Mouse (Mus musculus) skeletal muscle tissue, adult 2 months (tissue): ENCODE data around the gene Spon1.
A peak's percentile ranks its signal among the peaks of the same experiment; 100 is the strongest.

ENCODE experiments used
- DNase-seq: peaks from one replicate; pipeline ENCODE4 v3.0.0-alpha.2; 2012; ENCODE audit warnings: low read depth, low spot score

The Spon1 gene

DNA sequence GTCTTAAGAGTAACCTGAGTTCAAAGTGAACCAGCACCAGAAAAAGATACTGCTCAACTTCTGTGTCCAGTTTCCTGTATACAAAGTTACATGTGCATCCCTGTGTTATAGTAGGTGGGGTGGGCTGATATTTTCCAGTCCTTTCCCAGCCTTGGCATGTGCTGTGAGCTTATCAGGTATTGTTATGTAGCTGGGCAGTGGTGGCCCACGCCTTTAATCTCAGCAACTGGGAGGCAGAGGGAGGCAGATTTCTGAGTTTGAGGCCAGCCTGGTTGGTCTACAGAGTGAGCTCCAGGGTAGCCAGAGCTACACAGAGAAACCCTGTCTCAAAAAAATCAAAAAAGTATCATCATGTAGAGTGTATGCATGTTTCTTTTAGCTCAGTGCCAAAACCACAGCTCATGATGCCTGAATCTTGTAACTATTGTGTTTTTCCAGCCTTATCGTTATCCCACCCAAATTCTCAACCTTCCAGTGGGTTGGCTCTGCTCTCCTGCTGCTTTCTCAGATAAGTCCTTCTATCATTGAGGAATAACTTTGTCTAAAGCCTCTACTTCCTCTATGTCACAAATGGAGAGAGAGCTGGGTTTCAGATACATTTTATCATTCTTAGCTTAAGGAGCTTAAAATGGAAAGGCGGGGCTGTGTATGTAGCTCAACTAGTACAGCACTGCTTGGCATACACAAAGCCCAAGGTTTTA lies 137.5 kb downstream of the Spon1 start:
- DNase-seq: no peak

DNA sequence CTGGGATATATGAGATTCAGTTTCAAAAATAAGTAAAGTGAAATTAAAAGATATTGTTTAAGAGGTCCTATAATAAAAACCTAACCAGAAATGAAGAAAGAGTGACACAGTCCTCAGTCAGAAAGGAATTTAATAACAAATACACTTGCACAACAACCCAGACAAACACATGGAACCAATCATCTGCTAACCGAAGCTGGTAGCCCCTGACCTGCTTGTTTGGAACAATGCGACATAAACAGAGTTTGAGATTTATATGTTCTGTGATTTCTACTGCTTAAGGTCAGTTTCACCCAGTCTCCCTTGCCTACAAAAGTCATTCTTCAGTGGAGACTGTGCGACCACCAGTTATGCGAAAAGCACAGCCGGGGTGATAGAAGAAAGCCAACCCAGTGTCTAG lies 138.1 kb downstream of the Spon1 start:
- no peak for DNase-seq

DNA sequence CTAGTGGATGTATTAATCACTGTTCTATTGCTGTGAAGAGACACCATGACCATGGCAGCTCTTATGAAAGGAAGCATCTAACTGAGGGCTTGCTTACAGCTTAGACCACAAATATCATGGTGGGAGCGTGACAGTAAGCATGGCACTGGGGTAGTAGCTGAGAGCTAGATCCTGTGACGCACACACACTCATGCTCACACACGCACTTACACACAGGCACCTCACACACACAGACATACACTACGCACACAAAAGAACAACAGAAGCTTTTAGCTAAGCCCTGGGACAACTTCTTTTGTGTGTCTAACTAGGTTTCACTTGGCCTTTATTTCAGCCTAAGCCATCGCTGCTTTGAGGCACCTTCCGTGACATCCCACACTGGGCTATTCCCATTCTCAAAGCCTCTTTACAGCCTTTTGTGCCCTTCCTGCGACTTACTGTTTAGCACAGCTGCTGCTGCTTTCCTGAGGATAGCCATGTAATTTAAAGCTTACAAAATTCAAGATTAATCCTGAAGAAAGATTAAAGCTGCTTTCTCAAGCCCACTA lies 138.6 kb downstream of the Spon1 start:
- no peak for DNase-seq

DNA sequence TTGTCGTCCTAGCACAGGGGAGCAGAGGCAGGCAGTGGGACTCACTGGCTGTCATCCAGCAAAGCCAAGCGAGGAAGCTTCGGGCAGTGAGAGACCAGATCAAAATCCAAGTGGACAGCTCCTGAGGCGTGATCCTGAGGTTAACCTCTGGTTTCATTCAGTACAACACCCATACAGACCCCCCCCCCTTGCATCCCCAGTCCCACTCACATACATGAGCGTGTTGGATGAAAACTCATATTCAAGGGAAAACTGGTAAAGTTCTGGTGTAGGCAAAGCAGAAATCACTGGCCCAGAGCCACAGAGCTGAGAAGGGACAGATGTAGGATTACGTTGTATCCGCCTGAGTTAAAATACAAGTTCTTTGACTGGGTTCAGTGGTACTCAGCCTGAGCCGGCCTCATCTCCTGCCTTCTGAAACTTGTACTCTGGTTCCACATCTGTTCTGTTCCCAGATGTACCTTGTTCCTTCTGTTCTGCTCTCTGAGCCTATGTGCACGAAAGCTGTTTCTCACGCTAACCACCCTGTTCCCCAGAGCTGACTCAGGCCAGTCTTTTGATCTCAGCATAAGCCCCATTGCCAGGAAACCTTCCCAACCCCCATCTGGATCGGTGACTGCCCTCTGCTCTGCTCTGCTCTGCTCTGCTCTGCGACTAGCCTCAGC lies 143.5 kb downstream of the Spon1 start:
- no peak for DNase-seq

DNA sequence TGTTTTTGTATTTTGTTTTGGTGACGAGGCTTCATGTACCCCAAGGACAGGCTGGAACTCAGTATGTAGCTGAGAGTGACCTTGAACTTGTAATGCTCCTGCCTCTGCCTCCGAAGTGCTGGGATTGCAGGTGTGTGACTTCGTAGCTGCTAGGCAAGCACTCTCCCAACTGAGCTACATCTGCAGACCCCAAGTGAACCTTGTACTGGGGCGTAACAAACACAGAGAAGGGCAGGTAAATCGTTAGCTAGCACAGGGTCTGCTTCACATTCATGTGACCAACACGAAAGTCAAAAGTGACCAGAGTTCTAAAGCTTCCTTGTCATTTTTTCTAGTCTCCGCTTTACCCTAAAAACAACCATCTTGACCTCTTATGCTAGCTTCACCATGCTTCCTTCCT lies 145.1 kb downstream of the Spon1 start:
- DNase-seq: no peak

DNA sequence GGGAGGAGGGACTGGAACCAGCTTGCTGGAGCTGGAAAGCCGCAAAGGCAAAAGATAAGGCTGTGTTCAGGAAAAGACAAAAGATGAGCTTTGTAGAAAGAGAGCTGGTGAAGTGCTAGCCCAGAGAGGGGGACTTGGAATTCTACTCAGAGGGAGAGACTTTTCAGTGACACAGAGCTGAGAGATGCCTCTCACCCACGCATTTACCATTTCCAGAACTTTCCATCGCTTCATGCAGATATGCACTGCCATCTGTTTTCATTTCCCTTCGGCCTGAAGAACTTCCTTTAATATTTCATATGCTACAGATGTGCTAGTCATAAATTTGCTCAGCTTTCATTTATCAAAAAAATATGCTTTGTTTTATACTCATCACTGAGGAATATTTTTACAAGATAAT lies 150.1 kb downstream of the Spon1 start:
- no peak for DNase-seq

DNA sequence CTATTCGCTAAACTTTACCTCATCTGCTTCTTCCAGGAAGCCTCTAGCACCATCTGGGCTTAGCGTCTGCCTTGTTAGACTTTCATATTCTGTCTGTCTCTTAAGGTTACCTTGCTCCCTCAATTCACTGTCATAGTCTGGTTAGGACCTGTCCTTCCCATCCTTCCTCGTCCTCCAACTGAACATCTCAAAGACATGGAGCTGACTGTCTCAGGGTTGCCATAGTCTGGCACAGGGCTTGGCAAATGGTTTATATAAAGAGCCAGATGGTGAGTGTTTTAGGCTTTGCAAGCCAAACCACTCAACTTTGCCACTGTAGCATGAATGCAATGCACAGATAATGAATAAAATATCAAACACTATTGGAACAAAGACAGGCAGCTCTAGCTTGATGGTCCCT lies 153.1 kb downstream of the Spon1 start:
- no peak for DNase-seq

DNA sequence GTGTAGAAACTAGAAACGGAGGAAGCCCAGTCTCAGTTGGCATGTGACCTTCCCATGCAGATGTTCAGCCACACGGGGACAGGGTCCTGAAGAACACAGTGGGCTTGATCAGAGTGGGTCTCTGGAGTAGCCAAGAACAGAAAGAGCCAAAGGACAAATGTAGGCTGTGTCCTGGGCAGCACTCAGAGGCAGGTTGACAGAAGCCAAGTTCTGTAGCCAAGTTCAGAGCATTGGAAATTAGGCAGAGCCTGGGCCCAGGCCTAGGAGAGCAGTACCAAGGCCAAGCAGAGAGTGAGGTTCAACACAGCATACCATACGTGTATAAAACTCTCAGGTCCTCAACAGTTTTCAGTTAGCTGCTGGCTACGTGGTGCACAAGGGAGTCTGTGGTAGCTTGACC lies 153.7 kb downstream of the Spon1 start:
- peak; percentile 35 for DNase-seq

DNA sequence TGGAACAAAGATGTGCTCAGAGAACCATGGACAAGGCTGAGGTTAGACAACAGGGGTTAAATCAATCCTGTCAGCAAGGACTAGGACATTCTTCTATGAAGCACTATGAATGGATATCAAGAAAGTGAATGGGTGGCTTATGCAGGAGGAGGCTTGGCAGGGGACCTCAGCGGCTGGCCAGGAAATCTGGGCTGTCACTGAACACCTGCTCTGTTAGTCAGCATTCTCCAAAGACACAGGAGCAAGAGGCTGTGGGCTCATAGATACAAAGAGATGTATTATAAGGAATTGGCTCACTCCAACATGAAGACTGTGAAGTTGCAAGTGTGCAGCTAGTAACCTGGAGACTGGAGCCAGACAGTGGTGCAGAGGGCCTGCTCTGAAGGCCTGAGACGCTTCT lies 154.3 kb downstream of the Spon1 start:
- DNase-seq: no peak

DNA sequence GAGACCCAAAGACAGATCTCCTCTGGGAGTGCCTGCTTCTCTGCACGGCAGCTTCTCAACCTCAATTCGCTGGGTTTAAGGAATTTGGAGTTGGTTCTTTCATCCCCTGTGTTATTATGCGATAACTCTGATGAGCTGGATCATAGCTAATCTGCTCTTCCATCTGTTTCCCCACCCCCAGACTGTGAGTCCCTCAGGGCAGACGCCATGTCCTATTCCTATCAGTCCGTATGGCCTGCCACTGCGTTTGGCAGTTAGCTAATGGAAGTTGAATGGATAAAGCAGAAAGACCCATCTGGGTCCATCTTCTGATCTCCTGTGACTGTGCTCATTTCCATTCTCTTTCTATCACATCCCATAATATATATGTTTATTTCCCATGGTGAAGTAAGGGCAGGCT lies 158.8 kb downstream of the Spon1 start:
- DNase-seq: no peak

DNA sequence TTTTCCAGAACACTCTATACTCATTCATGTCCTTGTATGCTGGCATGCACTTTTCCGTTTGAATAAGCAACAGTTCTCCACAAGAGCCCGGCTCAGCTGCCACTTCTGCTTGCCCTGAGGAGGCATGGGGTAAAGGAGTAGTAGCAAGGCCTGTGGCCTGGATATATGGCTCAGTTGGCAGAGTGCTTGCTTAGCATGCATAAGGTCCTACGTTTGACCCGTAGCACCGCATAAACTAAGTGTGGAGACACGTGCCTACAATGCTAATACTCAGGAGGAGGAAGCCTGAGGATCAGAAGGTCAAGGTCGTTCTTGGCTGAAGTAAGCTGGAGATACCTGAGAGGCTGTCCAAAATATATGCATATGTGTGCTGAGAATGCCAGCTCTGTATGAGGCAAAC lies 185.1 kb downstream of the Spon1 start:
- DNase-seq: no peak

DNA sequence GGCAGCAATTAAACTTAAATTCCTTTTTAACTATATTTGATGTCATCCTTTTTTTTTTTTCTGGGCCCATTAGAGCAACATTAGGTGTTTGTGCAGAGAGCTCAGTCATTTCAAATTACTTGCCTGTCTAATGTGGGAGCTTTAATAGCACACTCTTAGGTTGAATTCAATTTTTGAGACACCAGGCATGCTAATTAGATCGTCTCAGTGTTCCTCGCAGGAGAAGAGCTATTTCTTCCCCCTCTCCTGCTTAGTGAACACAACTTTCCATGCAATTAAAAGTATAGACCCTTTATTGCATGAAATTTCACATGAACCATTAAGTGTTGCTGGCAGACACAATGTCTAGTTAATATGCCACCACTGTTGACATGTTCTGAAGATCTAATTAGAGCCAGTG lies 189.6 kb downstream of the Spon1 start:
- DNase-seq: no peak

DNA sequence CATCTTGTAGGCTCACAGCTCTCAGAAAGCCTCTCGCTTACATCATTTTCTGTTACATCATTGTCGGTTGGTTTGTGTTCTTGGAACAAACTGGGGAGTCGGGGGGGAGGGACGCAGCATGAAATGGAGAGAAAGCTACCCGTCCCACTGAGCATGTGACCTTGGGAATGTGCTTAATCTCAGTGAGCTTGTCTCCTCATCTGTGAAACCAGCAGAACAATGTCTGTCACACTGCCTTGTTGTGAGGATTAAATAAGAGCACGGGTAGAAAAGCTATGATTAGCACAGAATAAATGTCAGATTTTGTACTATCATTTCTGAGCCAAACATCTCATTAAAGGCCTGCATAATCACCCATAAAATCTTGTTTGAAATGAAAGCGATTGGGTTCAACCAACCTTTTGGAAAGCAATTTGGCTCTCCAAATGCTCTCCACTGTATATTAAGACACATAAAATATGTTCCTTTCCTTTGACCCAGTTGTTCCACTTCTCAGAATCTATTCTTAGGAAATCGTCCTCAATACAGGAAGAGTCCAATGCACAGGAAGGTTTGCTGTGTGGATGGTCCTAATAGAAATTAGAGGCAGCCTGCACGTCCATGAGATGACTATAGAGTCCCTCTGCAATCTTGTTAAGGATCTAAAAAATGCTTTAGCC lies 195.2 kb downstream of the Spon1 start:
- DNase-seq: peak; percentile 21

DNA sequence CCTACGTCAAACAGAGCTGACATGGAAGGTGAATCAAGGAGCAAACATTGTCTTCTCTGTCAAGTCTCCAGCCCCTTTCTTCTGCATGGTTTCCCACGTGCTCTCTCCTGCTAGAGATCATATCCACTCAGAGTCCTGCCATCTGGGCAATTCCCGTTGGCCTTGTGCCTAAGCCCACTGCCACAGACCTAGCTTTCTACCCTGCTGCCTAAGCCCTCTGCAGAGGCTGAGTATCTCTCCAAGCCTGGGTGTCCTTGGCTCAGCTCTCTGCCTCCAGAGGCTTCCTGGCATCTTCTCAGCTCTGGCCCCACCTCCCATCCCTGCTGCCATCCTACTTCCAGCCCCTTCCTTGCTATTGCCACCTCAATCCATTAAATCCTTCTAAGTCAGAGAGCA lies 195.7 kb downstream of the Spon1 start:
- no peak for DNase-seq

DNA sequence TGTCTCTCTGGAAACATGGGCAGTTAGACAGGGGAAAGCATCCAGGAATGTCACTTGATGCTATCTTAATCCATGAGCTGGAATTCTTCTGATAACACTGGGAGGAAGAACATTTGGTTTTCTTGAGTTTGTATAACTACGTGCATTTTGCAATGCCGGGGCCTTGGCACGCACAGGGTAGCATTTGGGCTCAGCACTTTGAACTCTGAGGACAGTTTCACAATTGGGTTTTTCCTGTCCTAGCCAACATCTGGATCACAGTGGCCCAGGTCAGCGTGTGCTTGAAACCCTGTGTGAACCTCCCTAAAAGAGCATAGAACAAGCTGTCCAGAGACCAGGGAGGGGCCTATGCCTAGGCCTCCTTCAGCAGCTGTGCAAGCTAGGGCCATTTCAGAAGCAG lies 196.3 kb downstream of the Spon1 start:
- DNase-seq: peak; percentile 78

DNA sequence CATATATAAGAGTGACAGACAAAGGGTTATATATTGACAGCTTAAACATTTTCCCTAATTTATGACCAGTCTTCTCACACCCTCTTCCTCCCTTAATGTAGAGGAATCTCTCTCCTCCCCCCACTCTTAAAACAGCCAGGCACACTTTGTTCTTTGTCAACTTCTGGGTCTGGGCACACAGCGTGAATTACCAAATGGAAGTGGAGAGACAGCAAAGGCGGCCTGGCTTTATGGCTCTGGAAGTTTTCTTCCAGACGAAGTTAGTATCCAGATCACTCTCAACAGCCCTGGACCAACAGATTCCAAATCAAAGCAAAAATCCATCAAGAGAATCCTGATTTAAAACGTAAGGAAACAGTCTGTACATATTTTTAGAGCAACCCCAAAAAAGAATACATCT lies 198.0 kb downstream of the Spon1 start:
- peak; percentile 19 for DNase-seq

DNA sequence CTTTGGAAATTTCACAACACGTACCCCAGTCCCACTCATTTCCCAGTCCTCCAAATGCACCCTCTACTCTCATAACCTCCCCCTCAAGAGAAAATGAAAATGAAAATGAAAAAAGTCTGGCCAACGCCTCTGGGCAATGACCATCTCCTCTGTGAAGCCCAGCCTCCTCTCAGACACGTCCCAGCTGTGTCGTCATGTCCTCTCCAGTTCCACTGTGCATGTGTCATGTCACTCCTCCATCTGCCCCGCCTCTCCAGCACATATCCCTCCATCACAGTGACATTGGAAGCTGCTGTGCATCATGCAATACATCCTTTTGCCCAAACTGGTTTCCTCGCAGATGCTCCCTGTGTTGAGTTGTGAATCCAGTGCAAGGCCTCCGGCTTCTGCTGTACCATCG lies 199.8 kb downstream of the Spon1 start:
- DNase-seq: no peak

DNA sequence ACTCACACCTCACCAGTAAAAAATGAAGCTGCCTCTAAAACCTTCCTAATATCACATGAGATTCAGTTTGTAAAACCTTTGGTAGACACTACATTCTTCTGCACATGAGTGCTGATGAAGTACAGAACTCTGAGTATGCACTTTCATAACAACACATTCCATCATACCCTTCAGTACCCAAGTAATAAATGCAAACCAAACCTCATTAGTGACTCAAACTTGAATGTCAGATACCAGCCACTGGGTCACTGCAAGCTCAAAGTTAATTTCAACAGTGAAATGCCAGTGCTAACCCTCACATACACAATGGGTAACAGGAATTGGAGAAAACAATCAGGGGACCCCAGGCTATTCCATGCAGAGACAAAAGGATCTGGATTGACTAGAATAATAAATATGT lies 203.4 kb downstream of the Spon1 start:
- no peak for DNase-seq

DNA sequence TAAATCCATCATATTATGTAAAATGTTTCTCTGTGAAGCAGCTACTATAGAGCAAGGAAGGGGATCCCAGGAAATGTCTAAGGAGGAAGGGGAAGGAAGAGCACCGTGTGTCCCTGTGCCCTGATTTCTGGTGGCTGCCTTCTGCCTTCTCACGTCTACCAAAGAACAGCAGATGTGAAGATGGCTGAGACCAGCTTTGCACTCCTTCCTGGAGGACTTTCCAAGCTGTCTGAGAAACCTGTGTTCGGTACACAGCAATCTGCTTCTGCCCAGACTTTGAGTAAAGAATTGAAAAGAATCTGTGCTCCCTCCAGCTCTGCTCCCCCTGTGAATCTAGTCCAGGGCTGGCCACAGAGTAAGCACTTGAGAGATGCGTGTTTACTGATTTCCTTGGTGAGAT lies 206.7 kb downstream of the Spon1 start:
- DNase-seq: no peak

DNA sequence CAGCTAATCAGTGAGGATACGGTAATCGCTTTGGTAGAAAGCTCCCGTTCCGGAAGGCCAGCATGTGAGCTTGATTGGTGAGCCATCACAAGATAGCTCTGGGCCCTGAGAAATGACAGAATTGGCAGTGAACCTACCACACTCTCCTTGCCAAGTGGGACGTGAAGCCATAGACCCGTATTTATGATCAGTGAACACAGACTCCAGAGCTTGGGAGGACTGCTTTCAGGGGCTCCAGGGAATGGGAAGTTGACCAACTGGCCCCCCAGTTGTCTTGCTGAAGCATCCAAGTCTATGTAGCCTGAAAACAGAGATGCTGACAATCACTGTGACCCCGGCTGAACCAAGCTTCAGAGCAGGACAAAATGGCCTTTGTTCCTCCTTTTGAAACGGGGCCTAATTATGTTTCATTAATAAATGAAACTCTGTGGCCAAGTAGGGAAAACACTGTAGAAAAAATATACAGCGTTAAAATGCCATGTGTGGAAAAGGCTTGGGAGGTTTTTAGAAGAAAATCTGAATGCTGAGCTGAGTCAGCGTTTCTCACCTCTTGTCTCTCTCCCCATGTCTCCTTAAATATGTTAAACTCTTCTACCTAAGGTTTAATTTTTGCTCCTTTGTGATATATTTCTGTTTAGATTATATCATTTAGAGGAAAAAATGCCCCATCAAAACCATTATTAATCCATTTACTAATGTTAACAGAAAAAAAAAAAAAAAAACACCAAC lies 220.8 kb downstream of the Spon1 start:
- DNase-seq: no peak

DNA sequence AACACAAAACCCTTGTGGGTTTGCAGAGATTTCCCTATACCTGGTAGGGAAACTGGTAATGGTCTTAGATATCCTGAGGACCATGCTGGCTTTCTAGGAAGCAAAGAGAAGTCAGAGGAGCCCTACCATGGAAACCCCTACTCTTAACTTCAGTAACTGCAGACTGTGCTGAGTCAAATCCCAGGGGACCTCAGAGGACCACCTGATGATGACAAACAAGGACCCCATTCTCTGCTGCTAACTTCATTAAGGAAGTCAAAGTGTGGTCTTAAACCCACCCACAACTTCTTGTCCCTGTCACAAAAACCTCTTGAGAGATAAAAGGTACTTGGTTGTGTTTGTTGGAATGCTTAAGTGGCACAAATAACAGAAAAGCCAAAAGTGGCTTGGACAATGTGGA lies 222.4 kb downstream of the Spon1 start:
- DNase-seq: no peak

DNA sequence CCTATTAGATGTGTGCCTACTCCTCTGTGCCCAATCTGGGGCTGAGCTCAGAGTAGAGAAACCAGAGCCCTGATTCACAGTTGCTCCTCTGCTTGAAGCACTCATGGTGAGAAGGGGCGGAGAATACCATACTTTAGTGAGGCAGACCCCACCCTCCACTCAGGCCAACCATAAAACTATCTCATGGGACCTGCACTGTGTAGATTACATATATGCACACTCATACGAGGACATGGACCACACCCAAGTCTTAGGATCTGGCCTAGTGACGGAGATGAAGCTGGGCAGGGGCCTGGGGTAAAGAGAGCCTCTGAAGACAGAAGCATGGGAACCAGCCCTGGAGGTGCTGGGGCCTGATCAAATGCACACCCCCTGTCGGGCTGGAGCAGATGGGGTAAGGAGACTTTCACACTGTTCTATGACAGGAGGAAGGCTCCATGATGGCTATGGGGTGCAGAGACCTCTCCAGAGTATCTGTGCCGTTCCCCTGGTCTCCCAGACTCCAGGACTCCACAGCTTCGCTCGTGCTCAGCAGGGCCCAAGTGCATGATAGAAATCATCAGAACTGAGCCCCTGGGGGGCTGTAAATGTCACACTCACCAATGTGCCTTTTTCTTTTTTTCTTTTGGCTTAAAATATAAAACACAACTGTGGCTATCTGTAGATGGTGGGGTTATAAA lies 232.0 kb downstream of the Spon1 start:
- no peak for DNase-seq
